Mouse (Mus musculus): Measurements from ENCODE around the gene Thap12.

Gene Thap12

GRCm38 (mm10) chr7:98756556-98756955 lies 53.7 kb downstream of the Thap12 start:
- no peak for DNase-seq (ENCODE audit: low spot score in 2 of 2)

DNA sequence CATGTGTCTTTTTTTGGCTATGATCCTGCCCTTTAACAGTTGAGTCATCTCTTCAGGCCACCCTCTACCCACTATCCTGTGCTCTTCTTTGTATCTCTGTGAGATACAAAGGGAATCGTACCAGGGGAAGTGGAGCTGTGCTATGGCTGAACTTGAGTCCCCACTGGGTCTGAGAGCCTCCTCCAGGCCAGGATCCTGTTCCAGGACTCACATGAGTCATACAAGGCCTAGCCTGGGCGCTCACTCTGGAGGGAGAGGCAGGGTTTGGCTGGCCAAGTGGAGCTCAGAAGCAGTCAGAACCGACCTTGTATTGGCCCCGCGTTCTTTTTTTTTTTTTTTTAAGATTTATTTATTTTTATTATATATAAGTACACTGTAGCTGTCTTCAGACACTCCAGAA lies 57.2 kb downstream of the Thap12 start:
- DNase-seq (ENCODE audit: low spot score in 2 of 2), result no peak

DNA sequence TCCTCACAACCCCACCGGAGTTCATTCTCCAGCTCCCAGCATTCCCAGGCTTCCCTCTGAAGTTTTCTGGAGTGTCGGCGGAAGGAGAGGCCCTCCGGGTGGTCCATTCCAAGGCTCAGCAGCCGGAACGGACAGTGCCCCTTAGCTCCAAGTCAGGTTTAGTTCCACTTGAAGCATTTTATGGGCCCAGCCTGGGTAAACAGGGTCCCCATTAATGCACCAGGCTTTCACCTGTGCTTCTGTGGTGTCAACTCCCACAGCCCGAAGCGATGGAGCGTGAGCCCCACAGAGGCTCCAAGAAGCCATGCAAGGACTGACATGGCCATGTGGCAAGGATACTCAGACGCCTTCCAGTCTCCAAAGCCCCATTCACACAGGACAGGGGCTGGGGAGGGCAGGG lies 61.0 kb downstream of the Thap12 start:
- DNase-seq (ENCODE audit: low spot score in 2 of 2), result no peak

GRCm38 (mm10) chr7:98767261-98767660 lies 64.4 kb downstream of the Thap12 start:
- no peak for DNase-seq (ENCODE audit: low spot score in 2 of 2)
